Mouse (Mus musculus): ENCODE data around the gene Wfdc21. TPM values are rescaled to one million over a fixed set of nuclear protein-coding genes. Genes with fewer than 3 reads are reported as not detected.

The Wfdc21 gene
- polyA plus RNA-seq (2017; shearing (Covaris generic)): not detected

DNA sequence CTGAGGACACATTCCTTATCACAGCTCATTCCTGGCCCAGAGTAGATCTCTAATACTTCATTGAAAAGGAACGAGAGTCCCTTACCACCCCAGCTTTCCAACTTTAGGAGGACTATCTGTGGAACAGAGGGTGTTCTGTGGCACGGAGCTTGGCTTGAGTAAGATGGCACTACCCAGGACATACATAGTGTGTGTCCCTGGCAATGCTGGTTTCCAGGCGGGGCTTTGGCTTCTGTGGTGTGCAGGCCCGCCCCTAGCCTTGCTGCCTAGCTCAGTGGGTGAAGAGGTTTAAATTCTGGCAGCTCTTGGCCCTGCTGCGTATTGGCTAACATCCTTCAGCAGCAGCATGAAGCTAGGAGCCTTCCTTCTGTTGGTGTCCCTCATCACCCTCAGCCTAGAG is at the start of gene Wfdc21:
TSS of gene Wfdc21 (plus strand) at position 260 of the 400 bp plus-strand sequence.

GRCm38 (mm10) chr11:83703705-83704104 is 43.0 kb upstream of the Wfdc21 start, which contains the start of gene Wfdc17:
TSS of gene Wfdc17 (plus strand) at chr11:83703991.

DNA sequence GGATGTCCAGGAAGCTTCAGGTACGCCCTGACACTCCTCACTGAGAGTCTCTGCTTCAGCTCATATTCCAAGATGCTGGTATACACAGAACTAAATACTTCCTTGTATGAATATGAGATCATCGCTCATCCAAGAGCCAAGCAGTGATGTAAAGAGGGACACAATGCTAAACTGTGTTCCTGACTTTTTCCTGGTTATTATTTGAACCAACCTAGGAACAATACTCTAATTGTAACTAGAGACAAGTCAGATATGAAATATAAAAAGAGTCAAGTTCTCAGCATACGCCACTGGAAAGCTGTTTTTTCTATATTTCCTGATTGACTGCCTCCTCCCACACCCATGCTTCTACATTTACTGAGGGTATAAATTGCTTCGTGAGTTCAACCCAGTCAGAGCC is 38.0 kb upstream of the Wfdc21 start, which contains the start of gene Wfdc18:
TSS of gene Wfdc18 (plus strand) at position 301 of the 400 bp plus-strand sequence.

GRCm38 (mm10) chr11:83753581-83754181 is 6.9 kb downstream of the Wfdc21 start, which contains the start of gene Heatr6:
TSS of gene Heatr6 (plus strand) at chr11:83753696.

Other genes starting within 250 kb of the Wfdc21 start
- gene Heatr9, start 224.8 kb upstream of the Wfdc21 start, polyA plus RNA-seq (2017; shearing (Covaris generic)): not detected
- gene Ccl5, start 216.4 kb upstream of the Wfdc21 start, polyA plus RNA-seq (2017; shearing (Covaris generic)): 1.4 TPM
- gene Ccl9, start 168.3 kb upstream of the Wfdc21 start, polyA plus RNA-seq (2017; shearing (Covaris generic)): not detected
- gene Ccl6, start 153.9 kb upstream of the Wfdc21 start, polyA plus RNA-seq (2017; shearing (Covaris generic)): not detected
- gene Rpl9-ps1, start 101.3 kb upstream of the Wfdc21 start, polyA plus RNA-seq (2017; shearing (Covaris generic)): not detected
- not detected for gene Ccl3, start 97.6 kb upstream of the Wfdc21 start, polyA plus RNA-seq (2017; shearing (Covaris generic))
- gene Ccl4, start 84.4 kb upstream of the Wfdc21 start, polyA plus RNA-seq (2017; shearing (Covaris generic)): not detected
- not detected for gene Wfdc17, start 42.9 kb upstream of the Wfdc21 start, polyA plus RNA-seq (2017; shearing (Covaris generic))
- gene Wfdc18, start 37.9 kb upstream of the Wfdc21 start, polyA plus RNA-seq (2017; shearing (Covaris generic)): not detected
- gene Heatr6, start 6.8 kb downstream of the Wfdc21 start, polyA plus RNA-seq (2017; shearing (Covaris generic)): 32.1 TPM
- gene Hnf1b, start 103.1 kb downstream of the Wfdc21 start, polyA plus RNA-seq (2017; shearing (Covaris generic)): not detected
- 63.1 TPM for gene Ddx52, start 195.1 kb downstream of the Wfdc21 start, polyA plus RNA-seq (2017; shearing (Covaris generic))
- gene Synrg, start 217.5 kb downstream of the Wfdc21 start, polyA plus RNA-seq (2017; shearing (Covaris generic)): 46.5 TPM